ENCODE assay signal across 15 mouse cellular contexts in the genomic region with DNA sequence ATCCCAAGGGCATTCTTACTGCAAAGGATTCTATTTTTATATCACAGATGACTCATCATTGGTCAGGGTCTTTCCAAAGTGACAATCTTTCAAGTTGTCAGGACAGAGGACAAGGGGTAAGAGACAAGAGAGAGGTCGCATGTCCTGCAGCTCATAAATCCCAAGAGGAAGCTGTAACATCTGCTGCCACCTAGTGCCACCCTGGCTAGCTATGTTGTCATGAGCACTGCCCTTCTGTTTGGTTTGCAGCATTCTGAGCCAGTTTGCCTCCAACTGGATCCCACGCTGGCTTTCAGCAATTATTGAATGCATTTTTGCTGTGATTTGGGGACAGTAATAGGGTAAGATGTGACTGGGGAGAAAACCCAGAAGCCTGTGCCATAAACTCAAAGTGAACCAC.
A peak's percentile ranks its signal among the peaks of the same experiment; 100 is the strongest.
DNase-seq lines count a peak whose midpoint lies in the region; ATAC-seq lines count a peak whose summit lies in the region.
"Had no signal": no experiment of that assay in that cellular context is flagged by ENCODE, and none has a peak within 500 bp of the region (broad histone marks: within the 10 kb centered on the region; RNA-seq: fewer than 3 reads in every experiment).

No protein-coding gene starts in this region.

- no peaks in the 10 kb centered on the region; the same call in 1 of the 2 replicates for H3K4me1 ChIP-seq in heart, embryonic 10.5 days
- peaks cover 29% of the 10 kb centered on the region for H3K4me1 ChIP-seq in kidney, embryonic 15.5 days

- WGBS in heart, embryonic 10.5 days = 35% methylated on average over 2 of the region's 2 CpGs
- WGBS in kidney, embryonic 15.5 days = 35% methylated on average over 2 of the region's 2 CpGs

- H3K36me3 ChIP-seq in heart, embryonic 10.5 days = no peaks in the 10 kb centered on the region
- H3K36me3 ChIP-seq in kidney, embryonic 15.5 days = no peaks in the 10 kb centered on the region
- H3K36me3 ChIP-seq: embryonic facial prominence, embryonic 10.5 days; hindbrain, embryonic 10.5 days; midbrain, embryonic 13.5 days had no signal

- DNase-seq in heart, embryonic 10.5 days (ENCODE audit: low spot score) = peak; percentile 63
- DNase-seq in heart, postnatal 36 days = no peak
- peak; percentile 23 to 27 for DNase-seq in kidney, postnatal 4 days
- peak; percentile 5 for DNase-seq in 416B (ENCODE audit: low read depth)
- peak; percentile 38 for DNase-seq in adrenal gland, adult 8-10 months
- DNase-seq in B cell, adult 2 months = no peak
- DNase-seq in cerebellum, postnatal 14 days = no peak
- DNase-seq: cerebellum, adult 18-20 months; gastrocnemius, postnatal 10 days; liver, postnatal 0 days had no signal

- H3K27me3 ChIP-seq in heart, embryonic 10.5 days (ENCODE audit: insufficient read depth, poor library complexity, severe bottlenecking) = peaks cover 8% of the 10 kb centered on the region; the same call in 1 of the 2 replicates
- H3K27me3 ChIP-seq in kidney, embryonic 15.5 days = no peaks in the 10 kb centered on the region; the same call in 1 of the 2 replicates

- no peak overlapping the region for H3K4me2 ChIP-seq in kidney, embryonic 15.5 days
- H3K4me2 ChIP-seq: midbrain, embryonic 13.5 days had no signal

- no peaks in the 10 kb centered on the region for H3K9me3 ChIP-seq in heart, embryonic 10.5 days
- H3K9me3 ChIP-seq in kidney, embryonic 15.5 days (replicated peaks) = no peaks in the 10 kb centered on the region
- H3K9me3 ChIP-seq: embryonic facial prominence, embryonic 10.5 days; hindbrain, embryonic 10.5 days; midbrain, embryonic 13.5 days had no signal

- H3K9ac ChIP-seq in kidney, embryonic 15.5 days = no peak overlapping the region
- H3K9ac ChIP-seq: liver, postnatal 0 days; midbrain, embryonic 13.5 days had no signal

- intact Hi-C loops in heart, postnatal 36 days (cut with DNase I) = loop anchor here (1.0 kb wide), 1 partner anchor 57 kb away; no protein-coding TSS in a partner anchor

- ATAC-seq in kidney, embryonic 15.5 days (replicated peaks; ENCODE audit: low FRiP score) = no peak
- ATAC-seq: CD4-positive, CD25-positive, alpha-beta regulatory T cell, adult 4 months; liver, postnatal 0 days; midbrain, embryonic 13.5 days had no signal

- H3K27ac ChIP-seq in heart, embryonic 10.5 days = no peak overlapping the region
- no peak overlapping the region for H3K27ac ChIP-seq in kidney, embryonic 15.5 days
- H3K27ac ChIP-seq: embryonic facial prominence, embryonic 10.5 days; hindbrain, embryonic 10.5 days; midbrain, embryonic 13.5 days had no signal

- no peak overlapping the region for H3K4me3 ChIP-seq in heart, embryonic 10.5 days
- no peak overlapping the region for H3K4me3 ChIP-seq in kidney, embryonic 15.5 days (replicated peaks)
- H3K4me3 ChIP-seq: embryonic facial prominence, embryonic 10.5 days; hindbrain, embryonic 10.5 days; midbrain, embryonic 13.5 days had no signal

Comparison
In these comparisons a context has a peak if more than half of its experiments do, and no peak if none do; other contexts are left out.
1. DNase-seq: peak in heart, embryonic 10.5 days (single experiment), kidney, postnatal 4 days (2 of 2), 416B (single experiment) and adrenal gland, adult 8-10 months (single experiment); none in heart, postnatal 36 days (0 of 2), B cell, adult 2 months (0 of 2) and cerebellum, postnatal 14 days (0 of 2).